Mouse (Mus musculus) midbrain, embryonic 11.5 days (tissue): Measurements from ENCODE around the gene Skiv2l. TPM values are rescaled to one million over a fixed set of nuclear protein-coding genes. Genes with fewer than 3 reads are reported as not detected.

Experiments
- ATAC-seq: fragments of 200-750 bp; cut with Nextera tagmentation; 2 replicates; pipeline ENCODE4 v1.8.0; 2017; ENCODE audit warnings: moderate TSS enrichment, moderate library complexity; ENCODE audit not compliant: low FRiP score
- DNase-seq: peaks from one replicate; pipeline ENCODE4 v3.0.0; 2015; ENCODE audit warnings: low spot score; ENCODE audit errors: missing footprints
- H3K27ac ChIP-seq: fragments of 300-500 bp; sonication (generic); 2 replicates; pipeline ENCODE4 v1.5.1; 2014; ENCODE audit warnings: low read depth, low read length
- H3K27me3 ChIP-seq: fragments of 300-500 bp; sonication (generic); 2 replicates; pipeline ENCODE4 v1.6.1; 2014; ENCODE audit warnings: mild to moderate bottlenecking, low read length, moderate library complexity, mixed read lengths; ENCODE audit not compliant: control insufficient read depth, insufficient read depth
- H3K36me3 ChIP-seq: fragments of 300-500 bp; sonication (generic); 2 replicates; pipeline ENCODE4 v1.6.1; 2014; ENCODE audit warnings: mild to moderate bottlenecking, low read length, moderate library complexity, mixed read lengths; ENCODE audit not compliant: control insufficient read depth, insufficient read depth
- H3K4me1 ChIP-seq: fragments of 300-500 bp; sonication (generic); 2 replicates; pipeline ENCODE4 v1.6.1; 2014; ENCODE audit warnings: low read length; ENCODE audit not compliant: control insufficient read depth, insufficient read depth
- H3K4me2 ChIP-seq: fragments of 300-500 bp; sonication (generic); 2 replicates; pipeline ENCODE4 v1.6.1; 2014; ENCODE audit warnings: mild to moderate bottlenecking, moderate library complexity
- H3K4me3 ChIP-seq: fragments of 300-500 bp; sonication (generic); 2 replicates; pipeline ENCODE4 v1.5.1; 2014; ENCODE audit warnings: low read depth, low read length
- H3K9ac ChIP-seq: fragments of 300-500 bp; sonication (generic); 2 replicates; pipeline ENCODE4 v1.6.1; 2014; ENCODE audit warnings: low read length
- H3K9me3 ChIP-seq: fragments of 300-500 bp; sonication (generic); 2 replicates; pipeline ENCODE4 v1.6.1; 2016; ENCODE audit warnings: low read length; ENCODE audit not compliant: control insufficient read depth
- WGBS: fragments of 180-500 bp; shearing (Covaris S2); extraction: QIAGEN DNeasy Blood & Tissue Kit; methylation state at CpG from one replicate; pipeline ENCODE4 v1.1.7; 2014; 5-methylcytosine and 5-hydroxymethylcytosine counted together
- polyA plus RNA-seq: library from polyadenylated mRNA; unstranded; fragments of >200 nt; fragmentation: Nextera tagmentation; extraction: Ambion mirVana; gene quantifications from 2 replicates; pipeline ENCODE4 v1.2.1, GENCODE M21; 2014

The Skiv2l gene
- polyA plus RNA-seq, 1 experiment from 2014 or later = 36.2 TPM

DNA sequence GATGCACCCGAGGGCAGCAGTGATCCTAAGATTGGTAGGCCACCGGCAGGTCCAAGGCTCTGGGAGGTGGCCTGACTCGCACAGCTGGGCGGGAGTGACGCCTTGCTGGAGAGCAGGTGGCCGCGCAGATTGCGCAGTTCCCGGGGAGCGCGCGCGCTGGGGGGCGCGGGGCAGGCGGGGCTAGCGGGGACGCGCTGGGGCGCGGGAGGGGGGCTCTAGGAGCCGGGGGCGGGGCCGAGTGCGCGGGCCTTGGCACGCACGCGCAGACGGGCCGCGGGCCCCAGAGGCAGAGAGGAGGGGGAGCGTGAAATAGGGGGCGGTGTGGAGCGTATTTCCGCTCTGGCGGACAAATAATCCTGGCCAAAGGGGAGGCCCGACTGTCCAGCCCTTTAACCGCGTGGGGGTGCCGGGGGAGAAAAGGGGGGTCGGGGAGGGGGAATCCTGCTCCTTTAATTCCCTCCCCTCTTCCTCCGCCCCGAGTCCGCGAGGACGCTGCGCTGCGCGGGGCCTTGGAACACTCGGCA, 44.1 kb upstream of the Skiv2l start:
- Histone ChIP-seq H3K4me2 (peak overlapping the region; percentile 66), H3K4me1 (peaks cover 24% of the 10 kb centered on the region), H3K36me3 (peaks cover 9% of the 10 kb centered on the region), H3K9ac (peak overlapping the region; percentile 97), H3K27ac (peak overlapping the region; percentile 83), H3K4me3 (peak overlapping the region; percentile 86), H3K9me3 (no peaks in the 10 kb centered on the region), H3K27me3 (no peaks in the 10 kb centered on the region)
- ATAC-seq (peak; percentile 88), DNase-seq (peak; percentile 100)
- 0% methylated on average over 39 of the region's 51 CpGs for WGBS

DNA sequence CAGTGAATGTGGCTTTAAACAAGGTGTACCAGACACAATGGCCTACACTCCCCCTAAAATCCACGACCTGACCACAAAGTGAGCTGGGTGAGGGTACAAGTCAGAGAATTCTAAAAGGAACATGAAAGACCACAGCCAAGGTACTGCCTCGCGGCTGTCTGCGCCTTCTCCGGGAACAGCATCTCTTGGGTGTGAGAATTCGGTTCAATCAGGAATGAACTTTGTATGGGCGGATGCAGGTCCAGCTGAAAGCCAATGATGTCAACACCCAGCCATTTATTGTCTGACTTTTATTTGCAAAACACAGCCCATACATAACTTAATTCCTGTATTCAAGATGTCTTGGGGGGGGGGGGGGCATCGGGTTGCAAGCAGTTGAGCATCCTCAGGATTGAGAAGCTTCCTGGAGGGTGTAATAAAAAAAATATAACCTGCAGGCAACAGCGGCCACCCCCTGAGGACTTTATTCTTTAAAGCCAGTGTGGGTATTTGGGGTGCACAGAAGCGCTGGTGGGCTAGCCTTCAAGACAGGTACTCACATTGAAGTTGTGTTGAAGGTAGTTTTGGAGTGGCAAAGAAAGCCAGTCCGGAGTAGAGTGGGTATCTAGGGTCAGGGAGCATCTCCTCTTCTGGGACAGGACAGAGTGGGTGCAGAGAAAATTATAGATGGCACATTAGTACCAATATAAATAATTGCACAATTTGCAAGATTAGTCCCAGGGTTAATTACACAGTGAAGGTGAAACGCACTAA, 43.2 kb upstream of the Skiv2l start:
- peaks cover 24% of the 10 kb centered on the region for H3K4me1 ChIP-seq
- peak overlapping the region; percentile 66; the same call in 1 of the 2 replicates for H3K4me2 ChIP-seq
- H3K9ac ChIP-seq = peak overlapping the region; percentile 60
- no peaks in the 10 kb centered on the region for H3K9me3 ChIP-seq
- H3K27me3 ChIP-seq = no peaks in the 10 kb centered on the region
- peaks cover 9% of the 10 kb centered on the region for H3K36me3 ChIP-seq
- WGBS = 75% methylated on average over 12 of the region's 12 CpGs
- peak overlapping the region; percentile 86 for H3K4me3 ChIP-seq
- no peak for ATAC-seq
- peak overlapping the region; percentile 76 for H3K27ac ChIP-seq
- no peak for DNase-seq

DNA sequence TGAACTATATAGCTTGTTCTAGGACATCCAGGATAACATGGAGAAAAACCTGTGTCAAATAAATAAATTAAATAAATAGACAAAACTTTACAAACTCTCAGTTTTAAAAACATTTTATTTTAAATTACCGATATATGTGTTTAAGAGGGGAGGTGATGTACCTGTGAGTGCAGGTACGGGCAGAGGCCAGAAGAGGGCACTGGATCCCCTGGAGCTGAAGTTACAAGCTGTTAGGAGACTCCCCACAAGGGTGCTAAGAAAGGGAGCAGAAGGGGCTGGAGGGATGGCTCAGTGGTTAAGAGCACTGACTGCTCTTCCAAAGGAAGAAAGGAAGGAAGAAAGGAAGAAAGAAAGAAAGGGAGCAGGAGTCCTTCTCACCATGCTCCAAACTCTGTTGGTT, 41.4 kb upstream of the Skiv2l start:
- ATAC-seq (no peak), DNase-seq (no peak)
- 94% methylated on average over 2 of the region's 2 CpGs for WGBS
- Histone ChIP-seq H3K4me3 (no peak overlapping the region), H3K9me3 (no peaks in the 10 kb centered on the region), H3K27ac (no peak overlapping the region), H3K9ac (no peak overlapping the region), H3K4me2 (no peak overlapping the region), H3K27me3 (no peaks in the 10 kb centered on the region), H3K36me3 (peaks cover 8% of the 10 kb centered on the region), H3K4me1 (peaks cover 16% of the 10 kb centered on the region)

DNA sequence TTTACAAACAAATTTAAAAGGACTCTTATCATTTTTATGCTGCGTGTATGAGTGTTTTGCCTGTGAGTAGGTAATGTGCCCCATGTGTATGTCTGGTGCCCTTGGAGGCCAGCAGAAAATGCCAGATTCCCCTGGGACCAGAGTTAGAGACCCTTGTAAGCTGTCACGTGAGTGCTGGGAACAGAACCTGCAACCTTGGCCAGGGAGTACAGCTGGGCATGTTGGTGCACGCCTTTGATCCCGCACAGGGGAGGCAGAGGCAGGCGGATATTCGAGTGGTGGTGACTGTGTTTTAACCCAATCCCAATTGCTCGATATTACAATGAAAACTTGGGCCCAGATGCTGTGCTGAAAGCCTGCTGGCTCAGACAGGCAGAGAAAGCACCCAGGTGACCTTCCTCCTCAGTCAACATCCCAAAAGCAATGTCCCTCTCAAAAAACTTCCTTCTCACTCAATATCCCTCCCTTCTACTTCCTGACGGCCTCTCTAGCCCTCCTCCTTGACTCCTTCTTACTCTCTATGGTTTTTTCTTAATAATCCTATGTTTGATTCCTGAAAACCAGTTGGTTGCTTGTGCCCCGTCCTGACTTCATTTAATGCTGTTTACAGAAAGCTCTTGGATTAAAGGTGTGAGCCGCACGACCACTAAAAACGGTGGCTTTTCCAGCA, 40.2 kb upstream of the Skiv2l start:
- no peak for DNase-seq
- Histone ChIP-seq H3K4me3 (no peak overlapping the region), H3K4me2 (no peak overlapping the region), H3K27ac (no peak overlapping the region), H3K4me1 (peaks cover 7% of the 10 kb centered on the region), H3K9ac (no peak overlapping the region), H3K9me3 (no peaks in the 10 kb centered on the region), H3K36me3 (no peaks in the 10 kb centered on the region), H3K27me3 (no peaks in the 10 kb centered on the region)
- WGBS = 92% methylated on average over 12 of the region's 12 CpGs
- no peak for ATAC-seq

DNA sequence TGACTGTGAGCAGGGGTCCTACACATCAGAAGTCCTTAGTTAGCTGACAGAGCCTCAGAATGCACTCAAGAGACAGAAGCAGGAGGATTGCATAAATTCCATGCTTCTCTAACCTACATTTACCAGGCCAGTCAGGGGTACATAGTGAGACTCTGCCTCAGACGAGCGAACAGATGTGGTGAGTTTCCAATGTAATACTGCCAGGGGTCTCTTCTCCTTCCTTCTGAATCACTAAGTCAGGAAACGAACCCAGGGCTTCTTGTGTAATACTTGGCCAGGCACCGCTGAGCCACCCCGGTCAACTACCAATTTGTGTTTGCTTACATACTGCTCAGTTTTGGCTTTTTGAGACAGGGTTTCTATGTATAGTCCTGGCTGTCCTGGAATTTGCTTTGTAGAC, 37.9 kb upstream of the Skiv2l start:
- H3K27ac ChIP-seq = no peak overlapping the region
- WGBS = 88% methylated on average over 5 of the region's 5 CpGs

DNA sequence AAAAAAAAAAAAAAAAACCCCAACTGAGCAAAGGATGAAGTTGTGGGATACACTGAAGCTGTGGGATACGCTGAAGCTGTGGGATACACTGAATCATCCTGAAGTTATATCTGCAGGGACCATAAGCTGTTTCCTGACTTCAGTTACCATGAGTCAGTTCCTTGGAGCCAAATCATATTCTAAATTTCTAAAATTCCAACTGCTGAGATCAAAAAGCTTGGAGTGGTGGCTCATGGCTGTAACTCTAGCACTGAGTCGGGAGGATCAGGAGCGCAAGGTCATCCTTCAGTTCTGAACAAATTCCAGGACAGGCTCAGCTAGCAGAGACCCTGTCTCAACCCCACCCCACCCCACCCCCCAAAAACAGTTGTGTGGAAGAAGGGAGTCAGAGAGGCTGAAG, 35.6 kb upstream of the Skiv2l start:
- Histone ChIP-seq H3K9ac (no peak overlapping the region), H3K4me3 (no peak overlapping the region), H3K9me3 (no peaks in the 10 kb centered on the region), H3K36me3 (no peaks in the 10 kb centered on the region), H3K27ac (no peak overlapping the region), H3K27me3 (no peaks in the 10 kb centered on the region), H3K4me1 (no peaks in the 10 kb centered on the region), H3K4me2 (no peak overlapping the region)
- DNase-seq (no peak), ATAC-seq (no peak)
- WGBS = 90% methylated on average over 3 of the region's 3 CpGs

More for the DNA sequence above, 37.9 kb upstream of the Skiv2l start:
- Histone ChIP-seq H3K4me1 (no peaks in the 10 kb centered on the region), H3K9me3 (no peaks in the 10 kb centered on the region), H3K4me3 (no peak overlapping the region), H3K9ac (no peak overlapping the region), H3K27me3 (no peaks in the 10 kb centered on the region), H3K36me3 (no peaks in the 10 kb centered on the region), H3K4me2 (no peak overlapping the region)
- DNase-seq = no peak
- ATAC-seq = no peak

DNA sequence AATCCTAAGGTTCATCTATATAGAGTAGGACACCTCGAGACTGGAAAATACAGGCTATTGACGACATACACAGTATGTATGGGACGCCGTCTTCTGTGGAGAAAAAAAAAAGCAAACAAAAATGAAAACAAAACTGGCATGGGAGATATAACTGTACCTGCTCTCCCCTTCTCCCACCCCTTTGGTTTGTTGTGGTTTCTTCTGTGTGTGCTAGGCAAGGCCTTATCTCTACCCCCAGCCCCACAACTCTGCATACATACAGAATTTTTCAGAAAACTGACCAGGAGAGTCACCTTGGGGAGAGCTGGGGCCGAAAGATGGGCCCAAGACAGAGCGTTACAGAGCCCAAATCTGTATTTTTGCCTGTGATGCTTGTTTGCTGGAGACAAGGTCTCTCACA, 34.7 kb upstream of the Skiv2l start:
- Histone ChIP-seq H3K4me1 (no peaks in the 10 kb centered on the region), H3K4me2 (no peak overlapping the region), H3K9ac (no peak overlapping the region), H3K27ac (no peak overlapping the region), H3K36me3 (no peaks in the 10 kb centered on the region), H3K4me3 (no peak overlapping the region), H3K27me3 (no peaks in the 10 kb centered on the region), H3K9me3 (no peaks in the 10 kb centered on the region)
- WGBS = 93% methylated on average over 6 of the region's 6 CpGs
- ATAC-seq (no peak), DNase-seq (no peak)

DNA sequence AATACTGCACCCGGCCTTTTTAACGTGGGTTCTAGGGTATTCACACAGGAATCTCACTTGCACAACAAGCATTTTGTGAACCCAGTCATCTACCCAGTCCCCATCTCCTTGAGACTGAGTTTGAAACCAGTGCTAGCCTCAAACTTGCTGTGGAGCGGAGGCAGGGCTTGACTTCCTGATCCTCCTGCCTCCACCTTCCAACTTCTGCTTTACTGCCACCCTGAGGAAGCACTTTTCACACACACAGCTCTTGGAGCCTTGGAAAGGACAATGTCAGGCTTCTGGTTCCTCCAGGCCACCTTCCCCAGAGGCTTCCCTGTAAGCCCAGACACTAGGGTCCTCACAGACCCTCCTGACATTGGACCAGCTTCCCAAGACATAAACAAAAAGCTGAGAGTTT, 33.3 kb upstream of the Skiv2l start:
- no peak overlapping the region for H3K9ac ChIP-seq

DNA sequence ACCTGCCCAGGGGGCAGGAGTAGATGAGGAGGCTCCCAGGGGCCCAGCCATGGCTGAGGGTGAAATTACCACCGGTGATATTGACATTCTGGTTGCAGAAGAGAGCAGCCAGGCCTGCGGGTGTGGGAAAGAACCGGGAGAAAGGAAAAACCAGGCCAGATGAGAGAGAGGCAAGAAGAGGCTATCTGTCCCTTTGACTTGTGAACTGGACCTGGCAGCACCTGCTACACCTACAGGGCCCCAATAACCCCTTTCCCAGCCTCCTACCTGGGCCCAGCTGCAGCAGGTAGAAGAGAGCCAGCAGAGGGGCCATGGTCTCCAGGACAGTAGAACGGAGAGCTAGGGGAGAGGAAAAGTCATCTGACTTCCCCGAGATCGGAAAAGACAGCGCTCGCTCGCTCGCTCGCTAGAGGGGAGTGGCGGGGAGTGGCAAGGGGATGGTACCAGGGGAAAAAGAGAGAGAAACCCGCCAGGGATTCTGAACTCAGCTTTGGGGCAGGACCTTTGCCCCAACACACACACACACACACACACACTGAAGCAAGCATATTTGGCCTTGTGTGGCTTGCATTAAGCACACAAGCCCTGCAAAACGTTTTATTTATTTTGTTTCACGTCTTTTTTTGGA, 31.8 kb upstream of the Skiv2l start, which contains the start of gene Gm20547:
Gene Gm20547, minus strand, starts transcription at position 360 of the 628 bp plus-strand sequence.
- no peak for DNase-seq
- Histone ChIP-seq H3K4me1 (no peaks in the 10 kb centered on the region), H3K4me2 (no peak within 1 kb of the TSS), H3K27me3 (no peaks in the 10 kb centered on the region), H3K36me3 (no peaks in the 10 kb centered on the region), H3K4me3 (no peak within 1 kb of the TSS), H3K9ac (peak within 1 kb of the TSS; percentile 9; the same call in 1 of the 2 replicates), H3K27ac (no peak within 1 kb of the TSS), H3K9me3 (no peaks in the 10 kb centered on the region)
- 9% methylated on average over 15 of the region's 15 CpGs for WGBS
- ATAC-seq = no peak

More for the DNA sequence above, 33.3 kb upstream of the Skiv2l start:
- Histone ChIP-seq H3K27ac (no peak overlapping the region), H3K27me3 (no peaks in the 10 kb centered on the region), H3K9me3 (no peaks in the 10 kb centered on the region), H3K4me2 (no peak overlapping the region), H3K36me3 (no peaks in the 10 kb centered on the region), H3K4me1 (no peaks in the 10 kb centered on the region), H3K4me3 (no peak overlapping the region)
- WGBS = 67% methylated on average over 3 of the region's 3 CpGs
- ATAC-seq (no peak), DNase-seq (no peak)
